Mouse (Mus musculus): Measurements from ENCODE around the gene Gm20532.
A peak's percentile ranks its signal among the peaks of the same experiment; 100 is the strongest.

The Gm20532 gene

DNA sequence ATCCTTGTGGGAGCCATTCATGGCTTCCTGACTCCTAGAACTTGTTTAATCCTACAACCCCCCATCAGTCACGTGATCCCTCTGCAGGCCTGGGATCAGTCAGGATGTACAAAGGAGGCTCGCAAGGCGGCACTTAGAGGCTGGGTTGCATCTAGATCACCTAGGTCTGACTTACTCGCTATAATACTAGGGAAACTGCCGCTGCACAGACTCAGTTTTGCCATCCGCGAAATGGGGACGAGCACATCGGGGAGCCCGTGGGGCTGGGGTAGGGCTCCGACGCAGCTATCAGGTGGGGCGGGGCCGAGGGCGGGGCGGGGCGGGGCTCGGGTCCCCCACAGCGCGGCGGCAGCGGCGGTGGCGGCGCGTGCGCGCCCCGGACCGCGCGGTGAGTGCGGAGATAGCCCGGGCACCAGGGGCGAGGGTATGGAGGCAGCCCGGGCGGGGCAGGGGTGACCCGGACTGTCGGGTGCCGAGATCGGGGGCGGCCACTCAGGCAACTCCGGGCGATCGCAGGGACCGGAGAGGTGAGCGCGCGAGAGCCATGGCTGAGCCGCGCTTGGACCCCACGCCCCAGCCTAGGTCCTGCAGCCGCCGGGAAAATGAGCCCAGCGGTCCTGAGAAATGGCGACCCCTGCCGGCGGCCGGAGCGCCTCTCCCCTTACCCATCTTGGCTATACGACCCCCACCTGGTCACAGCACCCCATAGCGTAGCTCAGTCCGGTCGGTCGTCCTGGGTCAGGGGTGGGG, at the start of gene Gm20532:
Gene Gm20532, plus strand, starts transcription at position 346 of the 750 bp plus-strand sequence.
- DNase-seq = peak; percentile 78

DNA sequence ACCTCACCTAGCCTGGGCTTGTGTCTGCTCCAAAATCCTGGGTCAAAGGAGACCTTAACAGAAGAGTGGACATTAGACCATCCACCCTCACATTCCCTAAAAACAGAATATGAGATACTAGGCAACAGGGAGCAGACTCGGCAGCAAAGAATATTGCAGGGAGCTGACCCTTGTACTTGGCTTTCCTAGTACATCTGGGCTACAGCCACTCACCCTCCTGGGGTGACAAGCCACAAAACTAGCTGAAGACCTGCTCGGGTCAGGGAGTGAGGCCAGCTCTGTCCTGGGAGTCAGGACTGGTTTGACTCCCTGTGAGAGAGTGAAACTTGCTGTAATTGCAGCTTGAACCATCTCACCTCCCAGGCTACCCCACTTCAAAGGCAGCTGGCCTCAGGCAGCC, 46.9 kb upstream of the Gm20532 start:
- DNase-seq = no peak

DNA sequence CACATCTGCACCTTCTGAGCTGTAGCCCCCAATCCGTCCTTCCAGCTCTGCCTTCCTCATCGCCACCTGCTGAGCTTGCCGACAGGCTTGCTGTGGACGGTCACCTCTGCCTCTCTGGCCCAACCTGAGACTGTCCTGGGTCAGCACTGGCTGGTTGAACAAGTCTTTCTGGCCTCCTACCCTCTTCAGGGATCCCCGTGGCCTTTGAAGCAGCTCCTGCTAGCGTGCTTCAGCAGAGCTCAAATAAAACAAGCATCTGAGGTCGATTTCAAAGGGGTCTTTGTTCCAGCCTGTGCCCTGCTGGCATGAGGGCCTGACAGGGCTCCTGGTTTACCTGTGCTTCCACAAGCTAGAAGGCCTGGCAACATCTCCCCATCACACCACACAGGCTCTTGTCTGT, 45.7 kb upstream of the Gm20532 start:
- DNase-seq = no peak

DNA sequence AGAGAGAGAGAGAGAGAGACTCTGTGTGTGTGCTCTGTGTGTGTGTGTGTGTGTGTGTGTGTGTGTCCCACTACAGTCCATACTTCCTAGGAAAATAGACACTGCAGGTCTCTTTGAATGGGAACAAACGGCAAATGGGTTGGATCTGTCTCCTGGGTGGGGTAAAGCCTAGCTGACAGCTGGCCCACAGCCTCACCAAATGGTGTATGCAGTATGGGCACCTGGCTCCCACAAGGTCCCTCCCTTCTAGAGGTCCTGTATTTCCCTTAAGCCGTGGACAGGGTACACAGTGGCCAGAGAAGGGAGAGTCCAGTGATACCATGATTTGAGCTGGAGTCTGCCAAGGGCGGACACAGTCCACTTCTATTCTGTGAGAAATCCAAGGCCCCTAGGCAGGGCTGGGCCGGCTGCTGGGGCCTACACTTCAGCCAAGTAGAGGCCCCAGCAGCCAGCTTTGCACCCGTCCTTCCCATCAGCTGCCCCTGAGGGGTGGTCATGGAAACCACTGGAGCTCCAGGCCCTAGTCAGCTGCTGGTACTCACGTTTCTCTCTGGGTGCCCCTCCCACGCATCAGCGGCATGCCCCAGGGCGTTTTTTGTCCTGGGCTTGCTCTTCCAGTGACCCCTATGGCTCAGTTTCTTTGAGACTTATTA, 45.1 kb upstream of the Gm20532 start:
- no peak for DNase-seq

DNA sequence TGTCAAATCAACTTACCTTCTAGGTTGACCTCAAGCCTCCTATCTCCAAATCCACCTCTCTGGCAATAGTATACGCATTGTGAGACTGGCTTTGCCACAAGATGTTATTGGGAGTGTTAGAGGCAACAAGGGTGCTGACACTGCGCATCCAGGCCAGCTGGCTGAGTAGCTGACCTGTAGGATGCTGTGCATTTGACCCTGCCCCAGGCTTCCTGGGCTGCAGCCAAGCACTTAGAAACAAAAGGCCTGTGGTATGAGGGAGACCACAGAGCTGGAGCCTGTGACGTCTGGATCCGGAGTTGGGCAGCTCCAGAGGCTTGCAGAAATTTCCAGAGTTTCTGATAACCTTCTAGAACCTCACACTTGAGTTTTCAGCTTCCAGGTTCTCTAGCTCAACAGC, 43.3 kb upstream of the Gm20532 start:
- no peak for DNase-seq

DNA sequence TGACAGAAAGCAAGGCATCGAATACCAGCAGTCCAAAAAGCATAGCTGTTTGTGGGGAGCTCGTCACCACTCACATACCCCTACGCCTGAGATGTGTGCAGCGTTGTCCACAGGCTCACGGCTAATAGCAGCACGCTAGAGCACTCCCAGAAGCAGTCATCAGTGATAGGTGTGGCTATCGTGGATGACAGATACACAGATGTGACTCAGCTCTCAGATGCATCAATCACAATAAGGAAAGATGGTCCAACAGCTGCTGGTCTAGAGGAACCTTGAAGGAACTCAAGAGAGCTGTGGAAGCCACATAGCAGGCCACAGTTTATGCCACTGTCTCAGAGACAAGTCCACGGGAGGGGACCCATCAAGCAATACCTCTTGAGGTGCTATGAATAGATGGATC, 42.7 kb upstream of the Gm20532 start:
- no peak for DNase-seq

DNA sequence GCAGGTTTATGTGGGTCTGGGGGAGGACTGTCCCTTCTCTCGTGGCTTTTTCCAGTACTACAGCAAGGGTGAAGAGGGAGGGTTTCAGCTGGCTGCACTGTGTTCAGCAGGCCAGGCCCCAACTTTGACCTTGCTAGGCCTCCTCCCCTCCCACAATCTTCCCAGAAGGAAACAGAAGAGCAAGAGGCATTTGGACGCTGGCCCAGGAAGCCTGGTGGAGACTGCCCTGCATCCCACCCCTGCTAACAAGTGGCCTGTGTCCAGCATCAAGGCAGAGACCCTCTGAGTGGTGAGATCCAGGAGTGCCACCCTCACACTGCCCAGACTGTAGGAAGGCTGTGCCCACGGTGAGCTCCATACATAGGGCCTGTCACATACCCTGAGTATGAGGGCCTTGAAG, 42.2 kb upstream of the Gm20532 start:
- peak; percentile 70 for DNase-seq

DNA sequence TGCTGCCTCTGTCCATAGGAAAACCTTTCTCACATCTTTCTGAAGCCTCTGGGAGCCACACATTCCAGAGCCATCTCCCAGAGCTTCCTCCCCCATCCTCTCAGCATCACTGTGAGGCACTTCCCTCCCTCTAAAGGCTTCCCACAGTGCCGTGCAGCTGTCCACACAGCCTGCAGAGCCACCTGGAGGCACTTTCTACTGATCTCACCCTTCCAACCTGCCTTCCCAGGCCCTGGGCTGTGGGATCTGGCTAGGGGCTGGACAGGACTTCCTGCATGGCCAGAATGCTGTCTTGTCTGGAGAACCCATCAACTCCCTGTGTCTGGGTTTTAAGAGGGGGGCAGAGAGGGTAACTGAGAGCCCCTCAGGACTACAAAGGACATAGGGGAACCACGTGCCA, 39.0 kb upstream of the Gm20532 start:
- DNase-seq = no peak

DNA sequence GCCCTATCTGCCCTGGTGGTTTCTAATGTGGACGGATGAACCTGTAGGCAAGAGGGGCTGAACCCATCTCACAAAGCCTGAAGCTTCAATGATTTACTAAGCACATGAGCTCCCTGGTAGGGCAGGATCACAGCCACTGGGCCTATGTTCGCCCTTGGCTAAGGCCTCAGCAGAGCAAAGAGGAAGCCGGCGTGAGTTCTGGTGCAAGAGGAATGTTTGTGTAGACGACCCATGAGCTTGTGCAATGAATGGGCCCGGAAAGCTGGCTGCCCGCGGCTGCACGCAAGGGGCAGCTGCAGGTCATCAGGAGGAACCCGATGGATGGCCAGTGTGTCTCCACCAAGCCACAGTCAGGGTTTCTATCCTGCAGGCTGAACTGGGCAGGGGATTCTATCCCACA, 36.6 kb upstream of the Gm20532 start:
- DNase-seq = peak; percentile 56

DNA sequence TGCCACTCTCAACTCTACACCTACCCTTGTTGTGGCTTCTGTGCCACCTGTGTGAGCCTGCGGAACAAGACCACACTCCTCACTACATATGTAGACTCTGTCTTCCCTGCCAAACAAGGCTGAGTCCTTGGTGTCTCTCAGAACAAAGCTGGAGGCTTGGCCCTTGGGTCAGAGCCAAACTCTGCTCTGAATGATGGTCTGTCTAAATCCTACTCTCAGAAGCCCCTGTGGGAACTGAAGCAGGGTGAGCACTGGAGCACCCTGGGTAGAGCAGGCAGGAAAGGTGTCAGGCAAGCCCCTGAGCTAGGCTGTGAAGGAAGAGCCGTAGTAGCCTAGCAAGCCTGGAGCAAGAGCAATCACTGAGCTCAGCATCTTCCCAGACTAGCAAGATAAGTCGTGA, 36.2 kb upstream of the Gm20532 start:
- no peak for DNase-seq

DNA sequence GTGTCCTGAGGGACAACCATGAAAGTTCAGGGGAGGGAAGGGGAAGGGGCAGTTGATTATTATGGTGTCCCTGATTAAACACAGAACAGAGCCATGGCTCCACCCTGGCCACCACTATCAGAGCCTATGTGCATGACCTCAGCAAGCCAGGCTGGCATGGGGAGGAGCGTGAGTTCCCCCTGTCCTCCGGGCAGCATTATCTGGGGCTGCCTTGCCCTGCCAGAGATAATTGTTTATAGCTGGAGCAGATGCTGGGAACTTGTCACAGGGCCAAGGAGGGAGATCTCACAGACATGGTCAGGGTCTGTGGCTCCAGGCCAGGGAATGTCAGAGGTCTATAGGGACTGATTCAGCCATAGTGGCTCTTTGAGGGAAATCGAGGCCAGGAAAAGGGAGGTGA, 35.7 kb upstream of the Gm20532 start:
- no peak for DNase-seq

DNA sequence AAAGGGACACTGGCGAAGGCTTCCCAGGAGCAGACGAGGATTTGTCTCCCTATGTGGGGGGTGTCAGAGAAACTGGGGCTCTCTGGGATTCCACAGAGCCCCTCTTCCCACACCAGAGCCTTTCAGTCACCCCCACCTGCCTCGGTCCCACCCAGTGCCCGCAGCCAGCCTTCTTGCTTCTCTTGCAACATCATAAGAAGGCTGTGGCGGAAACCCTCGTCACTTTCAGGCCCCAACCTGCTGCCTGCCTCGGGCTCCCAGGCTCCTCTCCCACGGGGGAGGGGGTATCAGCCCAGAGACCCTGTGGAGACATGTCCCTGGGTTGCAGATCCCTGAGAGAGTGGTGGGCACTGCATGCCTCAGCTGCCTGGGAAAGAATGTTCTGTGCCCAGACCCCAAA, 35.0 kb upstream of the Gm20532 start:
- DNase-seq = no peak

DNA sequence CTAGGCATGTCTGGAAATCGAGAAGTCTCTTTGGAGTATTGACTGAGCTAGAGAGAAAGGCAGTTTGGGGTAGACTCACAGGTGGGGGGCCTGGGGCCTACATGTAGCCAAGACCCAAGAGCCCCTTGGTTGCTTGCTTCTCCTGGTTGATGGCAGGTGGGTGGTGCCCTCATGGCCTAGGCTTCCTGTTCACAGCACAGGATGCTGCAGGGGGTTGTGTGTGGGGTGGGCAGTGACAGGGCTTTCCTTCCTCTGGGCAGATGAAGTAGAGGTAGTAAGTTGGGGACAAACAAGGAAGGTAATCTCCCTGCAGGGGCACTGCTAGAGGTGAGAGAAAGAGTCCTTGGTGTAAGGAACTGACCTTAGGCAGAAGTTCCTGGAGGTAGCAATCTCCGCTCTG, 34.4 kb upstream of the Gm20532 start:
- DNase-seq = no peak

DNA sequence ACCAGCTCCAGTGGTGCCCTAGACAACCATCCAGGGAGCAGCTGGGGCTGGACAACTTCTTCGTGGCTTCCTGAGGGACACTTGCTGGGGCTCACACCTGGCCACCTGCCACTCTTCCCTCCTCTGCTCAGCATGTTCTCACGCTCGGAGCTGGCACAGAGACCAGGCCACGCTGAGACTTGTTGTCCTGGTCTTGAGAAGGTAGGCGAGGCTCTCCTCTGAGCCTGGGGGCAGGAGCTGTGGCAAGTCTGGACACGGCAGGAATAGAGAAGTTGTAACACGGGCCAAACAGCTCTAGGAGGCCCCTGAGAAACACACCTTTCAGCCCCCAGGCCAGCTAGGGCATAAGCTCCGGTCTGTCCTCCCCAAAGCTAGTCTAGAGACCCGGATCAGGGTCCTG, 32.5 kb upstream of the Gm20532 start:
- no peak for DNase-seq

DNA sequence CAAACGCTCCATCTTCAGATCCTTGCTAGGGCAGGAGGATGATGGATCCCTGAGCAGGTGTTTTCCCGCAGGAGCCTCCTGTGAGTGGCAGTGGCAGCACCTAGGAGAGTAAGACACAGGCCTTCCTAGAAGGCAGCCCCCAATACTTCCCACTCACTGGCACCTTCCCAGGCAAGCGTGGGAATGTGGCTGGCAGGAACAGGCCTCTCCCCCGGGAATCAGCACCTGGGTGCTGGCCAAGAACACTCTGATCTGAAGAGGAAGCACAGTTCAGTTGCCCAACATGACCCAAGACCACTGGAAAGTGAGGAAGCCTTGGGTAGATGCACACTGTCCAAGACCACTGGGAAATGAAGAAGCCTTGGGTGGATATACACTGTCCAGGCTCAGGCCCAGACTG, 31.4 kb upstream of the Gm20532 start:
- DNase-seq = peak; percentile 75

DNA sequence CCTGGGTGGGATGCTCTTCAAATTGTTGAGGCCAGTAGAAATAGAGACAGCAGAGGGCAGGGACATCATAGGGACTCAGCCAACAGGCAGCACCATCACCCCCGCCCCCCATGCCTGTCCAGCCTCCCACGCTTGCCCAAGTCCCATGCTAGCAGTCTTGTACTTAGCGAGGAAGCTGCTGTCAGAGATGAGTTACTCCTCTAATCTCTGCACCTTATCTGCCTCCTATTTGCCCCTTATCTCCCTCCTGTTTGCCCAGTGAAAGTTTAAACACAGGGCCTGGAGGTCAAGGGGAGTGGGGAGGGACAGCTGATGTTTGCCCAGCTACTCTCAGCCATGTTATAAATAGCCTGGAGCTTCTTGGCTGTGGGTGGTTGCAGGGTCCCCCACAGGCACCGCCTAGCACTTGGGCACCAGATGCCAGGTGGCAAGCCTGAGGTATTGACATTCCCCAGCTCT, 29.9 kb upstream of the Gm20532 start:
- no peak for DNase-seq

DNA sequence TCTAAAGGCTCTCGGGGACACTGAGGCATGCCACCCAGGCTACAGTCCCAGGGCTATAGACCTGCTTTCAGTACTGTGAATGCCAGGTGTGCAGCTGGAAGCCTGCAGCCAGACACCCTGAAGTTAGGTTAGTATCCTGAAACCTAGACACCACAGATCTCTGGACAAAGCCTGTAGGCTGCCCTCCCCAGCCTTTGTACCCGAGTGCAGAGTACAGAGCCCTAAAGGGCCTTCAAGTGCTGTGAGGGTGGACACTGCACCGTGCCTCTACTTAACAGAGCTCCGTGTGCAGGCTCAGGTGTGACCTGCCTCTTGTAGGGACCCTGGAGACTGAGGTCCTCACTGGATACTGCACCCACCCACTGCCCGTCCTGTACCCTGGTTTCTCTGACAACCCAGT, 25.9 kb upstream of the Gm20532 start:
- no peak for DNase-seq

DNA sequence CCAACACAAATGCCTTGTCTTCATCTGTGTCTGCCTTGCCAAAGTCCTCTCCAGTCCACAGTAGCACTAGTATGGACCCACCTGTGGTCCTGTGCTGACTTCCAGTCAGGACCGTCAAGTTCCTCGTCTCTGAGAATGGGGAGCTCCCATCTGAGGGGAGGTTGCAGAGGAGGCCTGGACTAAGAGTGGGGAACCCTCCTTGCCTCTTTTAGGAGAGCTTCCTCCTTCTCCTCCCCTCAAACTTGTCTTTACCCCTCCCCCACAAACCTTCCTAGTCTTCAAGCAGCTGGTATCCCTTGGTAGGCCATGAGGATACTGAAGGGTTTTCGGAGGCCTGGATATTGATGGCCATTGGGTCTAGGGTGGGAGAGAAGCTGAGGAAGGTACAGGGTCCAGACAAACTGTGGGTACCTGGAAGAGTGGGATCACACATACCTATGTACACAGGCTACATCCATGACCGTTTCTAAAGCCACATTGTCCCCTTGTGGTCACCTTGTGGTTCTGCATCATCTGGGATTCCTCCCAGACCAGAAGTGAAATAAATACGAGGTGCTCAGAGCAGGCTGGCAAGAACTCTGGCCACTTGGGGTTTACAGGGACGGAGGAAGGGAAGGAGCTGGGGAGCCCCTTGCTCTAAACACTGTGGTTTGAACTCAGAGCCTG, 25.0 kb upstream of the Gm20532 start:
- DNase-seq = peak; percentile 65

DNA sequence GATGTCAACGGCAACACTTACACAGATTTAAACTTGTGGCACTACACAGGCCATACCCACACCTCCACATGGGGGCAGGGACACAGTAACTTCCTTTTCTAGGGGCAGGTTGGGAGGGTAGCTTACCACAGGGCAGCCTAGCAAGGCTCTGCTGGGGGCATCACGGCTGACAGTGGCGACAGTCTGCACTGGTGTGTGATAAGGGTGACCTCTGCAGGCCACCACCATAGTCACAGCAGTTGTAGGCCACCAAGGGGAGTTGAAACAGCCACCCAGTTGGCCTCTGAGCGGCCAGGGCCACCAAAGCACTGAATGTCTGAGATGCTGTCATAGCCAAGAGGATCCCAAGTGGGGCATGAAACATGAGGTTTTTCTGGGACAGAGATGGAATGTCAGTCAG, 20.2 kb upstream of the Gm20532 start:
- peak; percentile 80 for DNase-seq

DNA sequence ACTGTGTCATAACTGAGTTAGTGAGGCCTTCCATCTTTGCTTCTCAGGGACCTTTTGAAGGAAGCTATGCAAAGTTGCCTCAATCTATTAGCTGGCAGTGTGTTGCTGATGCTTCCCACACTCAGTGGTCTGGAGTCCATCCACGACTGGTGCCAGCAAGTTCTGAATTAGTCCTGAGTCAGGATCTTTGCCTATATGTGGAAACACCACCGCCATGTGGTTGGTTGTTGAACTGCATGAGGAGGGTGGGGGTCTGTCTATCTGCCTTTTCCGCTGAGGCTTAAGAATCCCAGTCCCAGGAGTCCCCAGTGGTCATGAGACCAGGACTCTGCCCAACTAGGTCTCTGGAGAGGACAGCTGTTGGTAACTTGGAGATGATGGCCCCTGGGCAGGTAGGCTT, 16.4 kb upstream of the Gm20532 start:
- peak; percentile 91 for DNase-seq

DNA sequence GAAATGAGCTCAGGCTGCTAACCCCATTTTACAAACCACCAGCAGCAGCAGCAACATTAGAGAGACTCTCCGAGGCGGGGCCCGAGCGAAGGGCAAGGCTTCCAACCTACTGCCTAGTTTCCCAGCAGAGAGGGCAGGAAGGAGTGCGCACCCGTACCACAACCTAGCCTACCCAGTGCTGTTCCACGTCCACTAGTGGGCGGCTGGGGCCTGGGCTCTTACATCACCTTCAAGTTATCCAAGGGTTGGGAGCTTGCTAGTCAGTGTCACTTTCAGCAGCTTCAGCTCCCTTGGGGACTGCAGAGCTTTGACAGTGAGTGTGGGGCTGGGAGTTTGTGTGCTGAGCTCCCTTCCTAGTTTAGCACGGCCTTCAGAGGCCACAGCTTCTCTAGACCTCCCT, 15.0 kb upstream of the Gm20532 start:
- peak; percentile 64 for DNase-seq

DNA sequence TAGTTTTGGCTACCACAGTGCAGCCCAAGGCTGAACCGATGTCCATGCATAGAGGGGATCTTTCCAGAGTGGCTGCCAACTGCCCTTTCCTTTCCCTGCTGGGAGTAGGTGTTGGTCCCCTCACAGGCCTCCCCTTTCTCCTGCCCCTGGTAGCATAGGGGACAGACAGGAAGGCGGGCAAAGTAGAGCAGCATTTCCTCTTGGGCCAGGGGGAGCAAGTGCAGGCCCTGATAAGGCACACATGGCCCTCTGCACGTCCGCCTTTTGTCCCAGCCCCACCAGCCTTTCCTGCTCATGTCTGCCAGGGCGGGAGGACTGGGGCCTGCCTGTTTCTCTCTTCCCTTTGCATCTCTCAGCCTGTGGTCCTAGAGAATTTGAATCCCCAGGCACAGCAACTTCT, 14.6 kb upstream of the Gm20532 start:
- DNase-seq = peak; percentile 83

DNA sequence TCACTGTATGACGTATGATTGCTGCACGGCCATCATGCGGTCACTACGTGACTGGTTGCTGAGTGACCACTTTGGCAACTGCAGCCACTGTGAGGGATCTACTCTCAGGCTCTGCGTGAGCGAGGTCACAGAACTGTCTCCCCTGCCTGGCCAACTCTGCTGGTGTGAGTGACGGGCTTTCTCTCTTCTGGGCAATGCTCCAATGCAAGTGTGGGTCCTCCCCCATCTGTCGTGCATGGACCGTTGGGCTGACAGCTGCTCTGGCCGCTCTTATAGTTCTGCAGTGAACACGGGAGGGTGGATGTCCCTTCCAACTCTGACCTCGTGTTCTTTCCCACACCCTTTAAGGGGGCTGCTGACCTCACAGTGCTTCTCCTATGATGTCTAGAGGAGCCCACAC, 13.0 kb upstream of the Gm20532 start:
- peak; percentile 93 for DNase-seq

DNA sequence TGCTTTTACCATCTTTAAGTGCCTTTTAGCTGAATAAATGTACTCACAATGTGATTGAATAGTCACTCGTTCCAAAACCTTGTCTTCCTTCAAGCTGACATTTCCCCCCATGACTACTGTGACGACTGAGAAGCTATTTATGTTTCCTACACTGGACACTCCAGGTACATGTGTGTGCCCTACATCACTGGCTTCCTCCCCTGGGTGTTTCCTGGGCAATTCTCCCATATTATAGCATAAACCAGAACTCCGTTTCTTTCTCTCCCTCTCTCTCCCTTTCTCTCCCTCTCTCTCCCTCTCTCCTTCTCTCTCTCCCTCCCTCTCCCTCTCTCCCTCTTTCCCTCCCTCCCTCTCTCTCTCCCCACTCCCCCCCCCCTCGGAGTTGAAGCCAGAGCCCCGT, 12.6 kb upstream of the Gm20532 start:
- DNase-seq = no peak
